Mouse (Mus musculus) left cerebral cortex, postnatal 10 days (tissue): ENCODE data around the gene Cenpl. TPM values are rescaled to one million over a fixed set of nuclear protein-coding genes. Genes with fewer than 3 reads are reported as not detected.
"Not testable (repeated sequence)": the region's sequence is repeated elsewhere in the genome, so short reads cannot be mapped to it uniquely, and the experiment has no call there.

Source experiments
- DNase-seq, 2 experiments: peaks; one replicate each; pipeline ENCODE4 v3.0.0; 2021 to 2022; ENCODE audit warnings: low spot score in 2 of 2, mixed read lengths in 1 of 2; ENCODE audit errors: extremely low spot score in 1 of 2
- intact Hi-C: fragments of 180-260 bp; cut with DNase I; formaldehyde crosslinking; loops from one replicate; pipeline ENCODE4 v1.15.1; 2025
- total RNA-seq, 2 experiments: library from RNA; stranded (reverse); gene quantifications; 2 replicates each; pipeline ENCODE4 v1.2.3; 2021

The Cenpl gene
- 1 to 10 TPM; 2.1 to 2.3 TPM for total RNA-seq

- peak; percentile 96 to 98 for DNase-seq
- intact Hi-C loops = no loop called here
These were observed at the start of gene Cenpl, which contains the start of gene Dars2 for GRCm38 (mm10) chr1:161070352-161071271. Gene Cenpl, plus strand, starts transcription at chr1:161070713. Gene Dars2, minus strand, starts transcription at chr1:161070658.

- intact Hi-C loops = no loop called here
- DNase-seq = no peak
These were observed 44.9 kb upstream of the Cenpl start for GRCm38 (mm10) chr1:161025410-161026210.

GRCm38 (mm10) chr1:161027196-161027595 lies 43.3 kb upstream of the Cenpl start:
- DNase-seq = no peak
- intact Hi-C loops = no loop called here

- intact Hi-C loops, DNase-seq: not testable (repeated sequence)
These were observed 42.1 kb upstream of the Cenpl start for GRCm38 (mm10) chr1:161028427-161028826.

DNA sequence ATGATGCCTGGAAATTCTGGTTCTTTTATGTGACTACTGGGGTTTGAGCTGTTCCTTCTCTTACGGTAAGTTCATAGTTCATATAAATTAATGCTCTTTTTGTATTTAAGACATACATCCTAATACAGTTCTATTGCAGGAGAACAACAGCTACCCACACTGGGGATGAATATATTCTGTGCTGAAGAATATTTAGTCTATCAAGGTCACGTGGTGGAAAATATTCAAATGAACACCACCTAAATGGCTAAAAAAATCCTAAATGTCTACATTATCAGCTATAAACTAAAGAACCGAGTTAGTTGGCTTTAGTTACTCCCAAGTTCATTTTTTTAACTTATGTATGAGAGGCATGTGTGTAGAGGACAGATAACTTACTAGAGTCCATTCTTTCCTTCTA lies 40.5 kb upstream of the Cenpl start:
- no peak for DNase-seq
- intact Hi-C loops = no loop called here

- intact Hi-C loops = no loop called here
- DNase-seq = no peak
These were observed 38.6 kb upstream of the Cenpl start for GRCm38 (mm10) chr1:161031881-161032280.

DNA sequence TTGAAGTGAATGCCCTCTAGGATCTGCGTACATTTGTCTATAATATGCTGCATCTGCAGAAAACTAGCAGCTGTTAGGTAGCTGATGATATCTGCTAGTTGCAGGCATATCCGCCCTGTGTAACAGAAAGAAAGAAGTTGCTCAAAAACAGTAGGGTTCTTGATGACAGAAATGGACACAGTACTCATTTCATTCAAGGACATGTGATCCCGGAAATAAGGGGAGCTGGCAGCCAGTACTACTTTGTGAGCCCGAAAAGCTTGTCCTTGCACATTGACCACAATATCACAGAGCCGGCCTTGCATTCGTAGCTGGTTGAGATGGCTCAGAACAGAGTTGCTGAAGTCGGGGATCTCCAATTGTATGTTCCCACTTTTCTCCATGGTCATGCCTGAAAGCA lies 38.2 kb upstream of the Cenpl start:
- intact Hi-C loops = no loop called here

GRCm38 (mm10) chr1:161033856-161034434 lies 36.6 kb upstream of the Cenpl start:
- intact Hi-C loops = no loop called here

More for the DNA sequence above, 38.2 kb upstream of the Cenpl start:
- DNase-seq = no peak

DNA sequence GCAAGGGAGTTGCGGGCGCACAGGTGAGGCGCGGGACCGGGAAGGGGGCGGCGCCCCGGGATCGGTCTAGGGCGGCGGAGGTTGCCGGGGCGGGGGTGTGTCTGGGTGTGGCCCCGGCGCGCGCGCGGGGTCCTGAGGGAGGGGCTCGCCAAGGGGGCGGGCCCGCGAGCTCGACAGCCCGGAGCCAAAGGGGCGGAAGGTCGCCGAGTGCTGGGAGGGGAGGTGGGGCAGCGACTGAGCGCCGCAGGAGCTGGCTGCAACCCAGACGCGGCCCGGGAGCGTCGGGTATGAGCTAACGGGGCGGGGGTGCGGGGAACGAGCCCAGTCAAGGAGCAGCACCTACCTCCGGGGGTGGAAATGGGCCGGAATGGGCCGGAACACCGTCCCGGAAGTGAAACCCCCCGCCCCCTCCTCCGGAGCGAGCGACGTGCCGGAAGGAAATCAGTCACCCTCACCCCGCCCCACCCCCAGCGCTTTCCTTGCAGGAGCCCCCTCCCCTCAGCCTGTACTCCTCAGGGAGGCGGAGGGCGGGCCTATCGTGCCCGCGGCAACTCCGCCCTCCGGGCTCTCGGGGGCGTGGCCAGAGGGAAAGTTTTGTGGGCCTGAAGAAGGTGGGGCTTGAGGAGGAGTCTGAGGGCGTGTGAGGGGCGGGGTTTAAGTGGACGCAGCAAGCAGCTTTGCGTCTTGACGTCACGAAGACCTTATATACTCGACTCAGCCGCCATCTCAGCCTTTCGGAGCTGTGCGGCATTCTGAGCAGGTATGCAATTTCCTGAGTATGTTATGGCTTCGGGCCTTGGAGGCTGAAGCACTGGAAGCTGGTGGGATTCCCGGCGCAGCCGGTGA lies 35.9 kb upstream of the Cenpl start, which contains the start of gene Zbtb37:
Gene Zbtb37 (minus strand): TSS at position 415 of the 846 bp plus-strand sequence.
- intact Hi-C loops = no loop called here
- peak; percentile 99 for DNase-seq

More at GRCm38 (mm10) chr1:161033856-161034434, 36.6 kb upstream of the Cenpl start:
- no peak for DNase-seq

- intact Hi-C loops = no loop called here
- peak in 1 of 2 experiments; percentile 64 for DNase-seq
These were observed 35.2 kb upstream of the Cenpl start for GRCm38 (mm10) chr1:161035281-161035785.

- no peak for DNase-seq
- intact Hi-C loops = no loop called here
These were observed 34.6 kb upstream of the Cenpl start for GRCm38 (mm10) chr1:161035786-161036404.

DNA sequence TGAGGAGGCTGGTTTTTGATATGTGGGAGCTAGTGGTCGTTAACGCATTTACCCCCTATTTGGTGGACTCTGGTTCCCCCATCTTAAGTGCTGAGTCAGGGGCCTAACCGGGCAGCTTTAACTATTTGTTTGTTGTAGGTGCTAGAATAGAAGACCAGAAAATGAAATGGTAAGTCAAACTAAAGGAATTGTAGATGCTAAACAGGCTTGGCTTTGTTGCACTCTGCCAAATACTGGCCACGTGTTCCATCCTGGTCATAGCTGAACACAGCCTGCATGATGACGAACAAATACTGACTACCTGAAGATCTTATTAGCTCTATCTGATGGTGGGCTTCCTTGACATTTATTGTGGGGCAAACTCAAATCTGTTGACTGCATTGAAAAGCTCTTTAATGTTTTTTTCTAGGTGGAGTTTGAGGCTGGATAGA lies 34.1 kb upstream of the Cenpl start:
- intact Hi-C loops = no loop called here
- no peak for DNase-seq

DNA sequence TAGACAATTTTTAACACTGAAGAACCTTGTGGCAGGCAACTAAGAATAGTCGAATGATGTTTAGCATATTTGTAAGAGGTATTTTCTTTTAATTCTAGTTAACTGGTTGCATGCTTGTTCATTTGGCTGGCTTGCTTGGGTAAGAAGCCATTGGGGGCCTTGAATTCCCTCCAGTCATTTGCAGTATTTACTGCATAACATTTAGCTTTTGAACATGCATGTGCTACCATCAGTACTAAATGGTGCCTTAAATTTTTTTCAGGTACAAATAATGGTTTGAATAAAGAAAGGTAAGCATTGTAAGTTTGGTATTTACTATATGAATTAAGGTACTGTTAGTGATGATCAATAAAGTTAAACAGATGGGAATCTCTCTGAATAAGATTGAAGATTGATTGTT lies 33.5 kb upstream of the Cenpl start:
- intact Hi-C loops = no loop called here
- no peak for DNase-seq

DNA sequence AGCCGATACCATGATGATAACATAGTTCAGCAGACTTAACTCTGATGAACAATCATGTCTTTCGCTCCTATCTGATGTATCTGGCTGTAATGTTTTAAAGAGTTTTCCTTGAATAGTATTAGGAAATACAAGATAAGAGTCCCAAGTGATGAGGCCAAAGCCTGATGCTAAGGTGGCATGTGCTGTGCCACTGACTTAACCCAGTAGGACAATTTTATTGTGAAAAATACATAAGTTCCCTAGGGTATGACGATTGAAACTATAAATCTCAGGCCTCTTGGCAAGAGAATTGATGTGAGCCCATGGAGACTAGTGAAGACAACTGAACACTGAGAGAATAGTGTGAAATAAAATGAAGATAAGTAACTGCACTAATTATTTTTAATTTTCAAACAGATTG lies 32.9 kb upstream of the Cenpl start:
- no peak for DNase-seq
- intact Hi-C loops = no loop called here

DNA sequence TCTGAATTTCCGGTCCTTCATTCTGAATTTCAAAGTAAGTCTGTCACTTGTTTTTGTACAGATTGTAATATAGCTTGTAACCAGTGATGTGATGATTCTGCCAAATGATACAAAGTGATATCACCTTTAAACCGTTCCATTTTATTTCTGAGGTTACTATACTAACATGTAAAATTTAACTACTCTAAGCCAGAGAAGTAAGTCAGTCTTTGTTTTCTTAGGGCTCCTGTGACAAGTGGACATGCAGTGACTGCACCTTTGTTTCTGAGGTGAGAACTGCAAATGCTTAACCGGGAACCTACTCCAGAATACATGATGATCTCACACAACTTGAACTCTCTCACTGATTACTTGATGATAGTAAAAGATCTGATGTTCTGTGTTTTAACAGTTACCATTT lies 32.5 kb upstream of the Cenpl start:
- intact Hi-C loops = no loop called here

GRCm38 (mm10) chr1:161038968-161039721 lies 31.4 kb upstream of the Cenpl start:
- intact Hi-C loops = no loop called here
- DNase-seq = no peak

More for the DNA sequence above, 32.5 kb upstream of the Cenpl start:
- no peak for DNase-seq
